Mouse (Mus musculus) stomach, postnatal 0 days (tissue): Measurements from ENCODE around the gene Ifna2. TPM values are rescaled to one million over a fixed set of nuclear protein-coding genes. Genes with fewer than 3 reads are reported as not detected.

Experiments
- ATAC-seq: fragments of 200-750 bp; cut with Nextera tagmentation; 2 replicates; pipeline ENCODE4 v1.8.0; 2017; ENCODE audit not compliant: low FRiP score, low TSS enrichment
- DNase-seq: peaks from one replicate; pipeline ENCODE4 v3.0.0-alpha.2; 2016; ENCODE audit warnings: low spot score
- H3K27ac ChIP-seq: fragments of 300-500 bp; sonication (generic); replicated peaks from 2 replicates; pipeline ENCODE4 v1.5.1; 2014; ENCODE audit warnings: mild to moderate bottlenecking, control low read depth
- H3K27me3 ChIP-seq: fragments of 300-500 bp; sonication (generic); 2 replicates; pipeline ENCODE4 v1.6.1; 2014; ENCODE audit warnings: low read length; ENCODE audit not compliant: control insufficient read depth, insufficient read depth
- H3K36me3 ChIP-seq: fragments of 300-500 bp; sonication (generic); 2 replicates; pipeline ENCODE4 v1.6.1; 2014; ENCODE audit warnings: low read length, mixed read lengths; ENCODE audit not compliant: control insufficient read depth, insufficient read depth
- H3K4me1 ChIP-seq: fragments of 300-500 bp; sonication (generic); replicated peaks from 2 replicates; pipeline ENCODE4 v1.6.1; 2014; ENCODE audit warnings: antibody characterized with exemption; ENCODE audit not compliant: control insufficient read depth, insufficient read depth
- H3K4me2 ChIP-seq: fragments of 300-500 bp; sonication (generic); replicated peaks from 2 replicates; pipeline ENCODE4 v1.6.1; 2014; ENCODE audit warnings: low read depth, mild to moderate bottlenecking, control low read depth, moderate library complexity
- H3K4me3 ChIP-seq: fragments of 300-500 bp; sonication (generic); 2 replicates; pipeline ENCODE4 v1.5.1; 2014; ENCODE audit warnings: low read depth, low read length, control low read depth
- H3K9ac ChIP-seq: fragments of 300-500 bp; sonication (generic); 2 replicates; pipeline ENCODE4 v1.6.1; 2014; ENCODE audit warnings: mild to moderate bottlenecking, low read length, control low read depth, mixed read lengths
- H3K9me3 ChIP-seq: fragments of 300-500 bp; sonication (generic); 2 replicates; pipeline ENCODE4 v1.6.1; 2016; ENCODE audit warnings: low read length; ENCODE audit not compliant: control insufficient read depth
- CTCF ChIP-seq: IDR thresholded peaks from 2 replicates; pipeline ENCODE4 v1.5.1; 2016; ENCODE audit warnings: antibody characterized with exemption, low read depth, mild to moderate bottlenecking, moderate library complexity
- EP300 ChIP-seq: optimal IDR thresholded peaks from 2 replicates; pipeline ENCODE3; 2016; ENCODE audit warnings: antibody characterized with exemption
- WGBS: fragments of 180-500 bp; shearing (Covaris S2); extraction: QIAGEN DNeasy Blood & Tissue Kit; methylation state at CpG from one replicate; pipeline ENCODE4 v1.1.7; 2014; 5-methylcytosine and 5-hydroxymethylcytosine counted together
- polyA plus RNA-seq: library from polyadenylated mRNA; unstranded; fragments of >200 nt; fragmentation: Nextera tagmentation; extraction: Ambion mirVana; gene quantifications from 2 replicates; pipeline ENCODE4 v1.2.1, GENCODE M21; 2015

Ifna2 gene
- polyA plus RNA-seq, 1 experiment from 2014 or later, result not detected

GRCm38 (mm10) chr4:88698781-88699180, 15.1 kb upstream of the Ifna2 start:
- Histone ChIP-seq H3K36me3 (no peaks in the 10 kb centered on the region), H3K4me2 (no peak overlapping the region), H3K9me3 (no peaks in the 10 kb centered on the region), H3K4me3 (no peak overlapping the region), H3K9ac (no peak overlapping the region), H3K4me1 (no peaks in the 10 kb centered on the region), H3K27ac (no peak overlapping the region), H3K27me3 (no peaks in the 10 kb centered on the region)
- no peak for ATAC-seq
- no peak for DNase-seq
- TF ChIP-seq CTCF (no peak), EP300 (no peak)
- WGBS, result 76% methylated on average over 5 of the region's 5 CpGs

DNA sequence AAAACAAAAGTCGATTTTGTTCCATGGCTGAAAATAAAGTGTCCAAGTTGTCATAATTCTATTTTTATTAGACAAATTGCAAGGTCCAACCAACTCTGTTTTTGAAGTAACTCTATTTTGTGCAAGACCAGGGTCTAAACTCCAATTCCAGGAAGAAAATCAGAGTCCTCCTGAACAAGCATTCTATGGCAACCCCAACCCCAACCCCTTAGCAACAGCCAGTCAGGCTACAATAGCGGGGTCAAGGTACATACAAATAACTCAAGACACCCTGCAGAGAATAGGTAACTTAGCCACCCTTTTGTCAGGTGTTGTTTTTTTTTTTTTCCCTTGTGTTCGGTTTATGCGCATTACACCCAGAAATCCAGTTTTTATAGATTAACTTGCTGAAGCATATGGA, 14.0 kb upstream of the Ifna2 start:
- no peak for DNase-seq
- TF ChIP-seq EP300 (no peak), CTCF (no peak)
- WGBS, result 80% methylated on average over 4 of the region's 4 CpGs

DNA sequence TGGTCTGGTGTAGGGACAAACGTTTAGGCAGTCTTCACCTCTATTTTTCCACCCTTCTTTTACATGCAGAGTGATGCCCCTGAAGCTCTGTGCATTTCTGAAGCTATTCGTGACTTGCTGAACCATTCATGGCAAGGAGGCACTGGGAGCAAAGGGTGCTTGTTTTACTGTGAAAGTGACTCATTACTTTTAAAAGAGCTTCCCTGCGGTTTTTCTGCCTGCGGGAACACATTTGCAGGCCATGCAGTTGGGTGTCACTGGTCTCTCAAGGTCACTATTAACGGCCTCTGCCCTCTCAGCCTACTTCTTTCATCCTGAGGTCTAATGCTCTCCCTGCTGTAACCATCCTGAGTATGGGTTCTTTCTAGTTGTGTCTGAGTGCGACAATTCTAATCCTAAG, 13.4 kb upstream of the Ifna2 start:
- Histone ChIP-seq H3K27me3 (no peaks in the 10 kb centered on the region), H3K9me3 (no peaks in the 10 kb centered on the region), H3K4me1 (no peaks in the 10 kb centered on the region), H3K4me3 (no peak overlapping the region), H3K4me2 (no peak overlapping the region), H3K27ac (no peak overlapping the region), H3K9ac (no peak overlapping the region), H3K36me3 (no peaks in the 10 kb centered on the region)
- ATAC-seq (no peak), DNase-seq (no peak)
- TF ChIP-seq EP300 (no peak), CTCF (no peak)
- 52% methylated on average over 6 of the region's 6 CpGs for WGBS

More for the DNA sequence above, 14.0 kb upstream of the Ifna2 start:
- no peaks in the 10 kb centered on the region for H3K36me3 ChIP-seq
- H3K4me2 ChIP-seq, result no peak overlapping the region
- H3K9me3 ChIP-seq, result no peaks in the 10 kb centered on the region
- no peak overlapping the region for H3K27ac ChIP-seq
- no peaks in the 10 kb centered on the region for H3K4me1 ChIP-seq
- no peak overlapping the region for H3K4me3 ChIP-seq
- H3K27me3 ChIP-seq, result no peaks in the 10 kb centered on the region
- no peak overlapping the region for H3K9ac ChIP-seq
- ATAC-seq, result no peak

DNA sequence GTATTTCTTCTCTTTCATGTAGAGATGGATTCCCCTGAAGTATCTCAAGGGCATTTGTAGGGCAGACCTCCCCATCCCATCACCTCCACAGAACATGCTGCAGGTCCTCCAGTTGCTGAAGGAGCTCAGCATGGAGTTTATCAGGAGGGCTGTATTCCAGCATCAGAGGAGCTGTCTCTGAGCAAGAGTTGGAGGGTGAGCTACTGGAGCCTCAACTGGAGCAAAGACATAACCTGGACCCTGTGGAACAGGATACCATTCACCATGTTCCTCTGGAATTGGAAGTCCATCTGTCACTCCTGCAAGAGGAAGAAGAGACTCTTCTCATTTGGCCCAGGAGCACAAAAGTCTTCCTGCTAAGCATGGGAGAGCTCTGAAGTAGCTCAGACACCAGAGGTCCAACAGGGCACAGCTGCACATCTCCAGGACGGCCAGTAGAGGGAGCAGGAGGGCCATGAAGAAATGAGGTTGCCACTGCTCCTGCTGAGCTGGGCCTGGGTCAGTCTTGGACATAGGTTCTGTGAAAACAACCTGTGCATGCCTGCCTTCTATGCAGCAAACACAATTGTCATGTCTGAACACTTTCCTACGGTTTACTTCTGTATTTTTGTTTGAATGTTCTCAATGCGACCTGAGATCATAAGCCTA, 12.6 kb upstream of the Ifna2 start:
- ATAC-seq (peak; percentile 79), DNase-seq (peak; percentile 82)
- no peak overlapping the region for H3K9ac ChIP-seq
- no peaks in the 10 kb centered on the region for H3K9me3 ChIP-seq
- no peak overlapping the region for H3K4me2 ChIP-seq
- H3K4me3 ChIP-seq, result no peak overlapping the region
- 20% methylated on average over 3 of the region's 3 CpGs for WGBS
- TF ChIP-seq CTCF (peak; percentile 99), EP300 (no peak)
- H3K27ac ChIP-seq, result no peak overlapping the region
- no peaks in the 10 kb centered on the region for H3K27me3 ChIP-seq
- no peaks in the 10 kb centered on the region for H3K36me3 ChIP-seq
- H3K4me1 ChIP-seq, result no peaks in the 10 kb centered on the region

- no peak overlapping the region for H3K27ac ChIP-seq
- WGBS, result 74% methylated on average over 2 of the region's 2 CpGs
These were observed 9.7 kb upstream of the Ifna2 start for GRCm38 (mm10) chr4:88693392-88693791.

GRCm38 (mm10) chr4:88692537-88692936, 8.8 kb upstream of the Ifna2 start:
- WGBS, result 66% methylated on average over 1 of the region's 1 CpGs
- H3K9ac ChIP-seq, result no peak overlapping the region

More at GRCm38 (mm10) chr4:88693392-88693791, 9.7 kb upstream of the Ifna2 start:
- no peak for DNase-seq
- TF ChIP-seq CTCF, result no peak
- H3K9me3 ChIP-seq, result no peaks in the 10 kb centered on the region
- H3K36me3 ChIP-seq, result no peaks in the 10 kb centered on the region
- no peaks in the 10 kb centered on the region for H3K27me3 ChIP-seq
- H3K4me3 ChIP-seq, result no peak overlapping the region
- no peak overlapping the region for H3K9ac ChIP-seq
- no peaks in the 10 kb centered on the region for H3K4me1 ChIP-seq
- no peak for ATAC-seq
- no peak overlapping the region for H3K4me2 ChIP-seq

More at GRCm38 (mm10) chr4:88692537-88692936, 8.8 kb upstream of the Ifna2 start:
- no peaks in the 10 kb centered on the region for H3K9me3 ChIP-seq
- DNase-seq (no peak), ATAC-seq (no peak)
- H3K36me3 ChIP-seq, result no peaks in the 10 kb centered on the region
- H3K27ac ChIP-seq, result no peak overlapping the region
- TF ChIP-seq EP300, result no peak
- no peak for TF ChIP-seq CTCF
- H3K4me3 ChIP-seq, result no peak overlapping the region
- no peaks in the 10 kb centered on the region for H3K4me1 ChIP-seq
- no peaks in the 10 kb centered on the region for H3K27me3 ChIP-seq
- no peak overlapping the region for H3K4me2 ChIP-seq
